Mouse (Mus musculus) frontal cortex, adult (tissue): Measurements from ENCODE around the gene Tec.

ENCODE experiments used
- ATAC-seq: cut with Nextera tagmentation; 2 replicates; pipeline ENCODE4 v1.9.2; 2017; ENCODE audit warnings: mild to moderate bottlenecking, moderate library complexity, mixed read lengths; ENCODE audit not compliant: low TSS enrichment

The Tec gene

DNA sequence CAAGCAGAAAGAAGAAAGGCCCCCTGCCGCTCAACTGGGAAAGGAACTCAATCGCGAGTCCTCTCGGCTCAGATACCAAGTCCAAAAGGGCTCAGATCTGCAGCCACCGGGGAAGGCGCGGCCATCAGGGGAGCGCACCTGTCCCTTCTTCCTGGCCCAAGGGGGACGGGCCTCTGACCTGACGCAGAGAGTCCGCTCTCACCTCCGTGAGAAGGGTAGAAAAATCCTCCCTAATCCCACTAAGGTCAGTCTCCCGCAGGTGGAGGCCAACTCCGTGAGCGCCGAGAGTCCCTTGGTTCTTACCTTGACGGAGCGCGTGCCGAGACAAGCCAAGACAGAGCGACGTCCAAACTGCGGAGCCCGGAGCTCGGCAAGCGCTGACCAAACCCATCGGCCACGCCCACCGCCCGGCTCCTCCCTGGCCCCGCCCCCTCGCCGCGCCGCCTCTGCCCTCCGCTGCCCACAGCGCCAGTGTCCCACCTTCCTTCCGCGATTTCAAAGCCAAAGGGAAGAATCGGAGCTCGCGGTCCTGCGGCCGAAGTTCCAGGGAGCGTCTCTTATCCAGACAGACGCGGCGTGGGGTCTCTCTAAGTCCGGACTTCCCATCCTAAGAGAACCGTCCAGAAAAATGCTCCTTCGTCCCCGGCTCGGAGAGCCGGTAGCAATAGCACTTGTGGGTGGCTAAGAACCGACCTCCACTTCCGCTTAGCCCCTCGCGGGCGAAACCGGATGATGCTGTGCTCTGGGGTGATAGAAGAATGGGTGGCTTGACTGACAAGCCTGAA is at the start of gene Tec:
Tec (minus strand) TSS at position 393 of the 785 bp plus-strand sequence.
- ATAC-seq = peak; percentile 86

DNA sequence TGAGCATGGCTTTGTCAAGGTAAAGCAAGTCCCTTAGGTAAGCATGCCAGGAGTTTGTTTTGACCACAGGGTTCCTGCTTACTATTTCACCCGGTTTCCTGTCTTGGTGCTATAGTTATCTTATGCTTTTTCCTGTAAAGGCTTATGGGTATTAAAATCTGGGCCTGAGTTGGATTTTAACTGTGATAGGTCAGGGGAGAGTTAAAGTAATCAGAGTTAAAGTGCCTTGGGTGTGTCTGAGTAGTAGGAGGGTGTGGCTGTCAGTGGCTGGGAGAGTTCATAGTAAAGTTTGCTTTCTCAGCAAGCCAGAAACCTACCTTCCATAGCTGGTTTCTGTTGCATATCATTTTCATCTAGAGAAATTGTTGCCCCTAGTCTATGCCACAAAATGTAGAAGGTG is 48.6 kb upstream of the Tec start:
- no peak for ATAC-seq

DNA sequence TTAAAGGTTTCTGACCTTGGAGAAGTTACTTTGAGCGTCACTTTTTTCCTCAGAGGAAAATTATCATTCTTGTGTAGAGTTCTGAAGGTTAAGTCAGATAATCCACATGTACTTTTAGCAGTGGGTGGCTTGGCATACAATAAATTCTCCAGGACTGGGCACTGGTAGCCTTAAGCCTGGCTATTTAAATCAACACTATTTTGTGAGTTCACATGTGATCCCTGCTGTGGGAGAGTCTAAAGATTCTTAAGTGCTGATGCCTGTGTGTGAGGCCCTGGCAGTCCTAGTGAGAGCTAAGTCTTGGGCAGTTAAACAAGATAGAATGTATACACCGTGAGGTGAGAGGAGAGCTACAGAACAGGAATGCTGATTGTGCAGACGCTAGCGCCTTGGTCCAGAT is 47.8 kb upstream of the Tec start:
- no peak for ATAC-seq

DNA sequence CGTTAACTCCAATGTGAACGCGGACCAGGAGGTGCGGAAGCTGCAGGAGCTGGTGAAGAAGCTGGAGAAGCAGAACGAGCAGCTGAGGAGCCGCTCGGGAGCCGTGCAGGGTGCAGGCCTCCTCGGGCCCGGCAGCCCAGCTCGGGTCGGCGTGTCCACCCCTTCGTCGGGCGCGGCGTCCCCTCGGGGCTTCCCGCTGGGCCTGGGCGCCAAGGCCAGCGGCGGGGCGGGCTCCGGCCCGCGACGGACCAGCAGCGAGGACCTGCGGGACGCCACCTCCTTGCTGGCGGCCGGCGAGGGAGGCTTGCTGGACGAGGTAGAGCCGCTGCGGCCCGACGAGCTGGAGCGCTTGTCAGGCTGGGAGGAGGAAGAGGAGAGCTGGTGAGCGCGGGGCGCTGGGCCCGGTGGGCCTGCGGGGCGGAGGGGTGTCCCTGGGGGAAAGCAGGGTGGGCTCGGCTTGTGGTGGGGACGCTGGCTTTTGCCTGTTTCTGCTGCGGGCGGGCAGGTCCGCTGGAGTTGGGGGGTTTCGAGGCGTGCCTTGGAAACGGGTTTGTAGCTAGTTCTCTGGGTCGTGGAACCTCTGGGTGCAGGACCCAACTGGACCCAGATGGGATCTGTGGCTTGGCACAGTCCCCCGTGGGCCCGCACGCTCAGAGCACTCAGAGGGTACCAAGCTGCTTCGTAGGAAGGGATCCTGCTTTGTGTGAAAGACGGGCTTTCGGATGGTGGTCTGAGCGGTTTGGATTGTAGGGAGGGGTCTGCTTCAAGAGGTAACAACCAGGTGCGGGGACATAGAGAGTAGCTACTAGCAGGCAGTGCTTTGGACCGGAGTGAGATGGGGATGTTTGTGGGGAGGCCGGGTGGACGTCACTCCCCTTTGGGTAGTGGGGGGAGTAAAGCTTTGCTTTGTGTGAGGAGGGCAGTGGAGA is 46.6 kb upstream of the Tec start:
- ATAC-seq = peak; percentile 24

DNA sequence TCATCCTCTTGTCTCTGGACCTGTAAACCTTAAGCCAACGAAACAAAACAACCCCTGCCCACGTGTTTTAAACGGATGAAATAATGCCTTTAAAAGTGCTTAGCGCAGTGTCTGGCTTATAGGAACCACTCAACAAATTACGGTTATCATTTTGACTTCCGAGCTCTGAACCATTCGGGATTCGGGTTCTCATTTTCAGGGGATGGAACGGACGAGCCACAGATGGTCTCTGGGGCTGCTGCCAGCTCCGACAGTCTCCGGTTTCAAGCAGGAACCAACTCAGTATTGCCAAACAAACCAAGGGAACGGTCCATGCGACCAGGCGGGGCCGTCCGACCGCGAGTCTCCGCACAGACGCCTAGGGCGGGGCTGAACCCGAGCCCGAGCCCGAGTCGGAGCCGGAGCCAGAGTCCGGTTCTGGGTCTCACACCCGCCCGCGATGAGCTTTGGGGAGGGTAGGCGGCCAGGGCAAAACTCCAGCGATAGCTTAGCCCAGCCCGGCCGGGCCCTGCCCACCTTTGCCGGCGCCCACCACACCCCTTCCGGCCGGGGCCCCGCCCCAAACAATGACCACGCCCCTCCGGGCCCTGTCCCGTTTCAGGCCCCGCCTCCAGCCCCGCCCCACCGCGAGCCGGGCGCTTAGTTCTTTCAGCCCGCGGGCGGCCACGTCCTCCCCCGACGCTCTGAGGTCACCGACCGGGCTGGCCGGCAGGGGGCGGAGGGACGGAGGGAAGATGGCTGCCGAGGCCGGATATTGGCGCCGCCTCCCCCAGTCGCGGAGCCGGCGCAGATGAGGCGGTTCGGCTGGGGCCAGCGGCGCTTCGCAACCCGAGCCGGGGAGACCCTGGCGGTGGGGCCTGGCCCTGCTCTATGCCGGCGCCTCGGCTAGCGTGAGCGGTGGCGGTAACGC is 45.6 kb upstream of the Tec start, which contains the start of gene Slain2:
Slain2 (plus strand) TSS at position 657 of the 910 bp plus-strand sequence.
- ATAC-seq = peak; percentile 74

DNA sequence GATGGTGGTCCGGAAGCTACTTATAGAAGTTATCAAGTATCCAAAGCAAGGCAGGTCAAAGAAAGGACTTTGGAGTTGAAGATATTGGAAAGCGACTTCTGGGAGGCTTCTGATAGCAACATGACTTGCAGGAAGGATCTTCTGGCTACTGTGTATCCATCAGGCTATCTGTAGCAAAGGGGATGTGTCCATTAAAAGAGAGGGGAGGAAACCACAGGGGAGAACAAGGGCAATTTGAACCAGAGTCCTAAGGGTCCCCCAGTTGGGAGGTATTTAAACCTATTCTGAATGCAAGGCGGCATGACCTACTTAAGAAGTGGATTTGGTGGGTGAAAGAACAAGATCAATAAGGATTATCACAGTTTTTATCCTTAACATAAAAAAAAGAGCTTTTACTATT is 43.0 kb upstream of the Tec start:
- ATAC-seq = no peak

- peak; percentile 45 for ATAC-seq
Measured at GRCm38 (mm10) chr5:72910373-72910772, 42.1 kb upstream of the Tec start.

DNA sequence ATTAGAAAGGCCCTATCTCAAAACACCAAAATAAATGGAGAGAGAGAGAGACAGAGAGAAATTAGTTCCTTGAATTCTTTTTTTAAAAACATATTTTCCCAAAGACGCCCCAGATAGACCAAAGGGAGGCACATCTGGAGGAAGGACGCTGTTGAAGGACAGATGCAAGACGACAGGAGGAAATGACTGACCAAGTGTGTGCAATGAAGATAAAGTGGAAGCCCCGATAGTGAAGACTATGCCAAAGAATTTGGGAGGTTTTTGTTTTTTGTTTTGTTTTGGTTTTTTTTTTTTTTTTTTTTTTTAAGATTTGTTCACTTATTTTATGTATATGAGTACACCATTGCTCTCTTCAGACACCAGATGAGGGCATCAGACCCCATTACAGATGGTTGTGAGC is 41.1 kb upstream of the Tec start:
- no peak for ATAC-seq

- ATAC-seq = no peak
Measured at GRCm38 (mm10) chr5:72908324-72908936, 40.1 kb upstream of the Tec start.

DNA sequence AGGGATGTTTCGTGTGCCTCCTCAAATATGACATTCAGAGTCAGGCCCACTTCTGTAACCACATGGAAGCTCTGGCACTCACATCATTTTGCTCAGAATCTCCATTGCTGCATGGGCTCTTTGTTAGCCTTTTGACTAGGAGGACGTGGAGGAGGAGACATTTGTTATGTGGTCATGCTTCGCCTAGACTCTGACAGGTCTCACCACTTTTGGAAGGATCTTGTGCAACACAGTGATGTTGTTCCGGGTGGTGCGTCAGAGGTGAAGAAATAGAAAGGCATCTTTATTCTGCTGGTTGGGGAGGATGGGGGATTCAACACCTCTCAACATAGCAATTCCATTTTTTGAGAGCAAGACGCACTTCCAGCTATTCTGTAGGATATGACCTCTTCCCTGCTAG is 39.1 kb upstream of the Tec start:
- ATAC-seq = no peak

DNA sequence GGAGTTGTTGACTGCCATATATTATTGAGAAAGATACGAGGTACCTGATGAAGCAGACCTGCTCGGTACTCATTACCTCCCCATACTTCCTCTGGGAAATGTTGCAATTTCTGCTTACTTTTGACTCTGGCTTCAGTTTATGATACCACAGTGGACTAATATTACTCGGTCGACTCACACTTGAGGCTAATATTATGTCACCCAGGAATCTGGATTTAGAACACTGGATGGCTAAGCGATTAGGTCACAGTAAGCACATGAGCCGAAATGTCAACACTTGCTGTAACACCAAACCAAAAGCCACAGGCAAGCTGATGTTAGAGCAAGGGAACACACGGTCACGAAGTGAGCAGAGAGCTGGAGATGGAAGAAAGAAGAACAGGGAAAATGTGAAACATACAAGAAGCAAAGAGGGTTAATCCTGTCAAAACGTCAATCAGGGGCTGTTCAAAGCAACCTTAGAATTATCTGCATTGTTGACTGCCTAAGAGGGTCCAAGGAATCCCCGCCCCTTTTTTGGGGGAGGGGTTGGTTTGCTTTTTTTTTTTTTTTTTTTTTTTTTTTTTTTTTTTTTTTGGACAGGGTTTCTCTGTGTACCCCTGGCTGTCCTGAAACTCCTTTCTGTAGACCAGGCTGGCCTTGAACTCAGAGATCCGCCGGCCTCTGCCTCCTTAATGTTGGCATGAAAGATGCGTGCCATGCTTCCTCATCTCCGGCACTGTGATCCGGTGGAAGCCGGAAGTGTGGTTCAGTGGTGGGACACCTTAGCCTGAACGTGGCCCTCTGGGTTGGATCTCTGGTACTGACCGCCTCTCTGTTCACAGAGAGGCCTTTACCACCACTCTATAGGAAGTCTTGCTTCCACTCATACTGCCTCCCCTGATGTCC is 36.9 kb upstream of the Tec start:
- no peak for ATAC-seq

DNA sequence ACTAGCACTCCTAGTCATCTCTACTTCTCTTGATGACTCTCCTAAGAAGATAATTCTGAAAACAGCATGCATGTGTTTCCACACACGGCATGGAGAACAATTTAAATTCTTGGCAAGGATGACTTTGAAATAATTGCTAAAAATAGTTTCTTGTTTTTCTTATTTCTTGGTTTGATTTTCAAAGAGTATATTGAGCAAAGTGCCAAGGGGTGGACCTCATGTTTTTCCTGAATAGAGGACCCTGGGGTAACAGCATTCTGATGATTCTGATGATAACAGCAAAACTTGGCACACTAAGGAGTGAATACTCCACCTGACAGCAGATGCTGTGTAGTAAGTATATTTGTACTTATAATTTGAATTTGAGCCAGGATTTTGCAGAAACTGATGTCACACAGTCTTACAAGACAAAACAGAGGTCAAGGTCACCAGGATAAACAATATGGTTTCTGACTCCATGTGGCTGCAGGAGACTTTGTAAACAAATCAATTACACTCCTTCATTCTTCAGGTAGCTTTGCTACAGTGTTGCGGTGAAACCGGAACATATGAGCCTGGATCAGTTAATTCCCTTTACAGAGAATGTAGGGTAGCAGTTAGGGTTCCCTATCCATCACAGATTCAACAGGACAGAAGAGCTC is 34.7 kb upstream of the Tec start:
- ATAC-seq = no peak

DNA sequence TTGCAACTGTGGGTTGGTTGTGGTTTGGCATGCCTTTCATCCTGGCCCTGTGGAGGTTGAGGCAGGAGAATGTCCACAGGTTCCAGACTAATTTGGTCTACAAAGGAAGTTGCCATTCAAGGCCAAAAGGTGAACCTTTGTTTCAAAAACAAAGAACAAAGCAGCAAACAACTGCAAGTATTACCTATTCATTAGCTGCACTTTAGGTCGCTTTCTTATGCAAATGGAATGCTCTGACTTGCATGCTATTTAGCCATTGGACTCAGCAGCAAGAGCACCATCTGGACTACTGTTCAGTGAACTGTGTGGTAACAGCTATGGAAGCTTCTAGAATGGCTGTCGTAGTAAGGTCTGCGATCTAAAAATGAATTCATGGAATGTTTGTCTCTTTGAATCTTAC is 34.0 kb upstream of the Tec start:
- no peak for ATAC-seq

DNA sequence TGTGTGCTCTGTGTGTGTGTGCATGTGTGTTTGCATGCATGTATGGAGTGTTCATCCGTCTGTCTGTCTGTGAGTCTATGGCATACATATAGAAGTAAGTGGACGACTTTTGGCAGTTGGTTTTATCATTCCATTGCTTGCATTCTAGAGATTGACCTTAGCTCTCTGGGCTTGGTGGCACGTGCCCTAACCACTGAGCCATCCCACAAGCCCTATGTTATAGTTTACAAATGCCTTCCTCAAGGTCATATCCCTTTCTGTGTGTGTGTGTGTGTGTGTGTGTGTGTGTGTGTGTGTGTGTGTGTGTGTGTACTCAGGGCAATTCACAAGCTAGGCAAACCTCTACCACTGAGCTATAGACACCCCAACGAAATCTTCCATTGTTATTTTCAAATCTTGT is 33.6 kb upstream of the Tec start:
- ATAC-seq = no peak

- ATAC-seq = no peak
Measured at GRCm38 (mm10) chr5:72899255-72899654, 31.0 kb upstream of the Tec start.

- ATAC-seq = no peak
Measured at GRCm38 (mm10) chr5:72897998-72898397, 29.7 kb upstream of the Tec start.

DNA sequence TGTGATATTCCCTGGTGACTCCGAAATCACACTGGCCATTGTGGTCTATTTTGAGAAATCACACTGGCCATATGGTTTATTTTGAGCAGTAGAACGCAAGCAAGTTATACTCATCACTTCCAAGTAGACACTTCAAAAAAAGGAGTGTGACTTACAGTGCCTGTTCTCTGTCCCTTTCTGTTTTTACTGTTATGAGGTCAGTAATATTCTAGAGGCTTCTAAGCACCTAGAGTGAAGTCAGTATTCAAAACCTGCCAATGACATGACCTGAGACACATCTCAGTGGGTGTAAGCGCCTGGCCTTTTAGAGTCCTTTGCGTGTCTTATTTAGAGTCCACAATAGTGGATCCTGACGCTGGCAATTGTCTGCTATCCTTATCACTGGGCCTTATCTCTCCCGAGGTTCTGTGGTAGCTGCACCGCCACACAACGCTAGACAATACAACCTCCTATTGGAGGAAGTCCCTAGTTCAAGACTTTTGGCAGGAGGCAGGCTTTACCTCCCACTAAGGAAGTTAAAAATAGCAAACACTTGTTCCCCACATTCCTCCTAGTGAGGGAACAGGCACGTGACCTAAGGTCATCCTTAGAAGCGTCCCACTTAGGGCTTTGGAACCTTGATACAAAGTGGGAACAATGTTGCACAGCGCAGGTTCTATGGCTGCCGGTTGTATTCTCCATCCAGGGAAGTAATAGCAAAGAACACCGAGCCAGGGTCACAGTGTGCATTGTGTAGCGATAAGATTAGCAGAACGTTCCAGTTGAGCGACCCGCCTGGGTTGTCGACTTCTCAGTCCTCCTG is 28.4 kb upstream of the Tec start:
- no peak for ATAC-seq

DNA sequence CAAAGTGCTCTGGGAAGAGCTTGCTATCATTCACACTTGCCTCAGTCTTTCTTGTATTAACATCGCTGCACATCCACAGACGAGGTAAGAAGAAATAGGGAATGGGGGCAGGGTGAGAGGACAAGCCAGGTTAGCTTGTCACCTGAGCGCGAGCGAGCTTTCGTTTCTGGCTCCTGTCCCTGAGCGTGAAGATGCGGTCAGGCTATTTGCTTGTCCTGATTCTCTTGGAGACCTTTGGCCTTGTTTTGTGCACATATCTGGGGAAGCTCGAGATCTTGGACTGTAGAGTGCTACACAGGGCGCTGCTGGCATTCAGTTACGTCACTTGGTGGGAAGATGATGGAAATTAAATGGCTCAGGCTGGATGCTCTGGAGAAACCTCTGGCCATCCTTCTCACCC is 27.0 kb upstream of the Tec start:
- no peak for ATAC-seq

DNA sequence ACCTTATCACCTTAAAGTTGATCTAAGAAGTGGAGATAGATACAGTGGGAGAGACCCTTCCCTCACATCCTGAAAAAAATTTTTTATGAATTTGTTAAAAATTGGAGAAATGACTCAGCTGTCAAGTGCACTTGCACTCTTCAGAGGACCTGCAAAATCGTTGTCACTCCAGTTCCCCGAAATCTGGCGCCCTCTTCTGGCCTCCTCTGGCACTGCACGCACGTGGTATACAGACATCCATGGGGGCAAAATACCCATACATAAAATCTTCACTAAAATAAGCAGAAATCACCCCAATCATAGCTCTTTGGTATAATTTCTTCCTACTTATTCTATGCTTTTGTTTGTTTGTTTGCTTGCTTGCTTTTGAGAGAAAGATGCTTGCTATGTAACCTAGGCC is 25.7 kb upstream of the Tec start:
- ATAC-seq = no peak
